Mouse (Mus musculus) MEL (cell line): ENCODE data around the gene Chrm3.

ENCODE experiments used
- CHD2 ChIP-seq: IDR thresholded peaks from 2 replicates; pipeline ENCODE4 v1.6.1; 2011; ENCODE audit warnings: low read length, improper control_type of control experiment
- CTCF ChIP-seq, 3 experiments: IDR thresholded peaks in 2 of 3; conservative IDR thresholded peaks in 1 of 3; 2 replicates each; pipeline ENCODE4 v1.5.1; 2011 to 2012; ENCODE audit warnings: low read length in 3 of 3, low read depth in 2 of 3, mild to moderate bottlenecking in 2 of 3, improper control_type of control experiment in 1 of 3, inconsistent platforms in 1 of 3, mixed read lengths in 1 of 3, moderate library complexity in 1 of 3; ENCODE audit not compliant: control insufficient read depth in 1 of 3, insufficient read depth in 1 of 3, poor library complexity in 1 of 3, severe bottlenecking in 1 of 3
- E2F4 ChIP-seq: IDR thresholded peaks from 2 replicates; pipeline ENCODE4 v1.6.1; 2011; ENCODE audit warnings: low read depth, low read length, improper control_type of control experiment, borderline replicate concordance
- POLR2A ChIP-seq, 2 experiments: IDR thresholded peaks; 2 replicates each; pipeline ENCODE4 v1.6.1; 2011 to 2012; ENCODE audit warnings: low read length in 2 of 2, mild to moderate bottlenecking in 2 of 2, control low read depth in 1 of 2, improper control_type of control experiment in 1 of 2, low read depth in 1 of 2, moderate library complexity in 1 of 2; ENCODE audit not compliant: control insufficient read depth in 1 of 2, insufficient read depth in 1 of 2, poor library complexity in 1 of 2
- TCF12 ChIP-seq: IDR thresholded peaks from 2 replicates; pipeline ENCODE4 v1.6.1; 2014; ENCODE audit warnings: low read depth, mild to moderate bottlenecking, inconsistent platforms, low read length, improper control_type of control experiment, moderate library complexity
- ZC3H11A ChIP-seq: IDR thresholded peaks from 2 replicates; pipeline ENCODE4 v1.6.1; 2012; ENCODE audit warnings: low read depth, mild to moderate bottlenecking, inconsistent platforms, low read length, improper control_type of control experiment

- TF ChIP-seq TCF12 (no peak), POLR2A (IDR thresholded peaks at IDR 0.05; ENCODE audit: control insufficient read depth in 1 of 2, insufficient read depth in 1 of 2, low read depth in 1 of 2, low read length in 2 of 2, poor library complexity in 1 of 2) (no peak), CTCF (IDR thresholded peaks at IDR 0.05 in 2 of 3, conservative IDR thresholded peaks at IDR 0.05 in 1 of 3; ENCODE audit: control insufficient read depth in 1 of 3, insufficient read depth in 1 of 3, low read depth in 2 of 3, low read length in 3 of 3, poor library complexity in 1 of 3, severe bottlenecking in 1 of 3) (no peak), ZC3H11A (no peak), CHD2 (no peak), E2F4 (no peak)
Observed at GRCm38 (mm10) chr13:10240238-10240637, 120.4 kb downstream of the Chrm3 start.
